Mouse (Mus musculus): ENCODE measurements around the gene Heatr3. TPM values are rescaled to one million over a fixed set of nuclear protein-coding genes. Genes with fewer than 3 reads are reported as not detected.
"Not testable (repeated sequence)": the region's sequence is repeated elsewhere in the genome, so short reads cannot be mapped to it uniquely, and the experiment has no call there.

The Heatr3 gene
- polyA plus RNA-seq, 1 experiment from 2014 or later: 51.0 TPM

DNA sequence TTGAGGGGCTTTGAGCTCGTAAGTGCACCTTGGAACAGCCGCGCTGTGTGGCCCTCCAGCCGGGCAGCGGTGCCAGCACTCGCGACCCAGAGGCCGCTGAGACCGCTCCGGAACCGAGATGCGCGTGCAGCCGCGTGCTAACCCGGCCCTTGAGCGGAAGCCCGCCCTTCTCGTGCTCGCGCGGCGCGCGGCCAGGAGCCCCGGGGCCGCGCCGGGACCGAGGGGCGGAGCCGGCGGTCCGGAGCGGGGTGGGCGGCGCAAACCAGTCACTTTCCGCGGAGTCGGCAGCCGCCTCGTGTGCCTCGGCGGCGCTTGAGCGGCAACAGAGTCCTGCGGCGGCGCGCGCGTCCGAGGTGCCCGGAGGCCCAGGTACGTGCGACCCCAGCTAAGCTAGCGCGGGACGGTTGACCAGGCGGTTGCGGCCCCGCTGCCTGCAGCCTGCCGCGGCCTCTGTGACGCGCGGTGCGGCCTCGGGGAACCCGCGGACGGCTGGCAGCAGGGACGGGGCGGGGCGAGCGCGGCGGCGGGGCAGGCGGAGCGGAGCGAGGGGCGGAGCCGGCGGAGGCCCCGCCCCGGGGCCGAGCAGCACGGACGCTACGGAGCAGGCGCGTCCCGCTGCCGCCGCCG, 61.4 kb downstream of the Heatr3 start, which contains the start of gene Tent4b:
Tent4b (plus strand) TSS at position 269 of the 627 bp plus-strand sequence.
- Histone ChIP-seq H3K36me3 (0 out of 2 replicates have a peak, but pooled peaks cover 4% of the 10 kb centered on the region), H3K9me3 (replicated peaks) (no peaks in the 10 kb centered on the region), H3K4me3 (replicated peaks) (peak within 1 kb of the TSS; percentile 93), H3K4me2 (peak within 1 kb of the TSS; percentile 95), H3K9ac (peak within 1 kb of the TSS; percentile 85), H3K4me1 (peaks cover 43% of the 10 kb centered on the region), H3K27ac (peak within 1 kb of the TSS; percentile 99), H3K27me3 (no peaks in the 10 kb centered on the region)
- peak; percentile 95 for ATAC-seq (replicated peaks; ENCODE audit: low FRiP score)
- WGBS: under 1% methylated on average over 76 of the region's 97 CpGs

DNA sequence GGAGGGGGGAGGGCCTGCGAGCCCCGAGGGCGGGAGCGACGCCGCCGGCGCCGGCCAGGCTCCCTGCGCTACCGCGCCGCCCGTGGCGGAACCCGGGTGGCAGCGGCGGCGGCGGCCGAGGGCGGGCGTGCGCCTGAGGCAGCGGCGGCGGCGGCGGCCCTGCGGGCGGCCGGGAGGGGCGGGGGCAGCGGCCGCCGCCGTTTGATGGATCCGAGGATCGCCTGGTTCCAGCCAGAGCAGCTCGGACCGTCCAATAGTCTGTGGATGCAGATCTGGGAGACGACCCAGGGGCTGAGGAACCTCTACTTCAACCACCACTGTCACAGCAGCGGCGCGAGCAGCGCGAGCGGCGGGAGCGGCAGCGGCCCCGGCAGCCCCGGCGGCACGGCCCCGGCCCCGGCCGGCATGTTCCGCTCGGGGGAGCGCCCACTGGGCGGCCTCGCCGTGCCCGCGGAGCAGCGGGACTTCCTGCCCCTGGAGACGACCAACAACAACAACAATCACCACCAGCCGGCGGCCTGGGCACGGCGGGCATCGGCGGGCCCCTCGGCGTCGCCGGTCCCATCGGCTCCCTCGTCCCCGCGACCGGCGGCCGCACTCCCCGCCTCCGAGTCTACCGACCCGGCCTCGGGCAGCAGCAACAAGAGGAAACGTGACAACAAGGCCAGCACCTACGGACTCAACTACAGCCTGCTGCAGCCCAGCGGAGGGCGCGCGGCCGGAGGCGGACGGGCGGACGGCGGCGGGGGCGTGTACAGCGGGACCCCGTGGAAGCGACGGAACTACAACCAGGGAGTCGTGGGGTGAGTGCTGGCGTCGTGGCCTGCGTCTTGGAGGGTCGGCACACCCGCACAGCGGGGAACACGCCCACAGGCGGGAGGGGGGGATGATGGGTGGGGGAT, 62.3 kb downstream of the Heatr3 start:
- peak overlapping the region; percentile 99 for H3K27ac ChIP-seq
- H3K36me3 ChIP-seq: 0 out of 2 replicates have a peak, but pooled peaks cover 4% of the 10 kb centered on the region
- H3K4me2 ChIP-seq: peak overlapping the region; percentile 95
- peaks cover 47% of the 10 kb centered on the region for H3K4me1 ChIP-seq
- WGBS: under 1% methylated on average over 96 of the region's 117 CpGs
- H3K9me3 ChIP-seq (replicated peaks): no peaks in the 10 kb centered on the region
- peak overlapping the region; percentile 93 for H3K4me3 ChIP-seq (replicated peaks)
- ATAC-seq (replicated peaks; ENCODE audit: low FRiP score): peak; percentile 69
- H3K27me3 ChIP-seq: no peaks in the 10 kb centered on the region
- H3K9ac ChIP-seq: peak overlapping the region; percentile 85

DNA sequence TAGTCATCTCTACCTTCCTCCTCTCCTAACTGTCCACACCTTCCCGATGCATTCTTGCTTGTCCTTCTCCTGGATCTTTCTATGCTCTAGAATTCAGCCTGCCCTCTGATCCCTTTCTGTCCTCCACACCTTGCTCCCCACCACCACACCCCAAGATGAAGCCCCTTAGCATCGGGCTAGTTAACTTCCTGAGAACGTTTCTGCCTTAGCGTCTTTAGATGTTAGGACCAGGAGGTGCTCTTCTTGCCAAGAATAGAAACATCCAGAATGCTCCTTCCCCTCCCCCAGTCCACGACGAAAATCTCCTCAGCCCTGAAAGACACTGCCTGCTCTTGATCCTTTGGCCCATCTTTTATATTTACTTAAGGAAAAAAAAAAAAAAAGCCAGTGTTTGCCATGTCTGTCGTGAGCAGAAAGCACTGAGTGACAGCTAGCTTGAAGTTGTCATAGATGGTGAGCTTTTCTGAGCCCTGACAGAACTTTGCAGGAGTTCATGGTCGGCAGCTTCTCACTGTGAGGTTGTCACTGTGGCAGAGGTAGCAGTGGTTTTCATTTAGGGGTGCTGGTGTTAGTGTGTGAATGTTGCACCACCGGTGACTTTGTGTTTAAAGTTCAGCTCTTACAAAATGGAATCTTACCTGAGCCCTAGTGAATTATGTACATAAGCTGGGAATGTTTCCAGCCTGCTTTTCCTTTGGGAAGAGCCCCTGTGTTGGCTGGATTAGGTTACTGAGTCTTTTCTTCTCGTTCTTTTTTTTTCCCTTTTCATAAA, 63.3 kb downstream of the Heatr3 start:
- no peak for ATAC-seq (replicated peaks; ENCODE audit: low FRiP score)
- Histone ChIP-seq H3K9me3 (replicated peaks) (no peaks in the 10 kb centered on the region), H3K36me3 (peaks cover 5% of the 10 kb centered on the region; the same call in 1 of the 2 replicates), H3K4me1 (peaks cover 47% of the 10 kb centered on the region), H3K4me2 (peak overlapping the region; percentile 95), H3K9ac (peak overlapping the region; percentile 85; the same call in 1 of the 2 replicates), H3K27me3 (no peaks in the 10 kb centered on the region), H3K27ac (0 out of 2 replicates have a peak overlapping the region, but pooled peaks have one; percentile 3), H3K4me3 (replicated peaks) (peak overlapping the region; percentile 93)
- WGBS: 11% methylated on average over 10 of the region's 10 CpGs

DNA sequence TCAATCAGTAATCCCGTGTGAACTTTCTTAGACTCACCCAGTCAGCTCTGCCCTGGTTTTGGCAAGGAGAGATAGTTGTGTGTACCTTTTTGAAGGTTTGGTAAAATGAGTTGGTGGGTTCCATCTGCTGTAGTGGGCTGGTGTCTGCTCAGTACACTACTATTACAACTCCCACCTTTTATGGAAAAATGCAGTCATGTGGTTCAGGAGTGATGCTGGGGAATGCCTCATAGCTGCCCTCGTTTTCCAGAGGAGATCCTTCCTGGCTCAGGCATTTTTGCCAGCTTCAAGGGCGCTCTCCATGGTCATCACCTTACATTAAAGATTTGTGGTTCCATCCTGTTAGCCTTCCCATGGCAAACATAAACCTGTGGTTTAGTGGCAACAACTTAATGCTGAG, 64.0 kb downstream of the Heatr3 start:
- H3K27ac ChIP-seq: no peak overlapping the region
- peak overlapping the region; percentile 95 for H3K4me2 ChIP-seq
- peak overlapping the region; percentile 93; the same call in 1 of the 2 replicates for H3K4me3 ChIP-seq (replicated peaks)
- no peak for ATAC-seq (replicated peaks; ENCODE audit: low FRiP score)
- H3K4me1 ChIP-seq: peaks cover 47% of the 10 kb centered on the region
- H3K9ac ChIP-seq: 0 out of 2 replicates have a peak overlapping the region, but pooled peaks have one; percentile 85
- H3K9me3 ChIP-seq (replicated peaks): no peaks in the 10 kb centered on the region
- H3K27me3 ChIP-seq: no peaks in the 10 kb centered on the region
- H3K36me3 ChIP-seq: peaks cover 9% of the 10 kb centered on the region; the same call in 1 of the 2 replicates
- 39% methylated on average over 3 of the region's 3 CpGs for WGBS

DNA sequence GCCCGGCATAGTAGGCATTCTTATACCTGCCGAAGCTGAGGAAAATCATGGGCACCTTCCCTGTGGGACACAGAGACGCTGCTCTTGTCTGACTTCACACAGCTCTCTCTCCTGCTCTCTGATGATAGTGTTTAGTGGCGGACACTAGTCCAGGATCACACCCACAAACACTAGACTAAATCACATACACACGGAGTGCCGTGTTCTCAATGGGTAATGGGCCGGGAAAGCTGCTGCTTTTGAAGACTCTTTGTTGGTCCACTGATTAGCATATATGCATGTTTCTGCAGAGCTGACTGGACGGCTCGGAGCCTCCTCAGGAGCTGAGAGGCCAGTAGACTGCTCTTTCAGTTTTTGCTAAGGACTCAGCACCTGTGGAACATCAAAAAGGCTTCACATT, 68.4 kb downstream of the Heatr3 start:
- WGBS: 83% methylated on average over 9 of the region's 9 CpGs
- H3K4me1 ChIP-seq: peaks cover 37% of the 10 kb centered on the region
- H3K9ac ChIP-seq: no peak overlapping the region
- no peak overlapping the region for H3K4me3 ChIP-seq (replicated peaks)
- no peaks in the 10 kb centered on the region for H3K27me3 ChIP-seq
- H3K27ac ChIP-seq: no peak overlapping the region
- no peak for ATAC-seq (replicated peaks; ENCODE audit: low FRiP score)
- H3K36me3 ChIP-seq: peaks cover 13% of the 10 kb centered on the region; the same call in 1 of the 2 replicates
- no peak overlapping the region for H3K4me2 ChIP-seq
- no peaks in the 10 kb centered on the region for H3K9me3 ChIP-seq (replicated peaks)

DNA sequence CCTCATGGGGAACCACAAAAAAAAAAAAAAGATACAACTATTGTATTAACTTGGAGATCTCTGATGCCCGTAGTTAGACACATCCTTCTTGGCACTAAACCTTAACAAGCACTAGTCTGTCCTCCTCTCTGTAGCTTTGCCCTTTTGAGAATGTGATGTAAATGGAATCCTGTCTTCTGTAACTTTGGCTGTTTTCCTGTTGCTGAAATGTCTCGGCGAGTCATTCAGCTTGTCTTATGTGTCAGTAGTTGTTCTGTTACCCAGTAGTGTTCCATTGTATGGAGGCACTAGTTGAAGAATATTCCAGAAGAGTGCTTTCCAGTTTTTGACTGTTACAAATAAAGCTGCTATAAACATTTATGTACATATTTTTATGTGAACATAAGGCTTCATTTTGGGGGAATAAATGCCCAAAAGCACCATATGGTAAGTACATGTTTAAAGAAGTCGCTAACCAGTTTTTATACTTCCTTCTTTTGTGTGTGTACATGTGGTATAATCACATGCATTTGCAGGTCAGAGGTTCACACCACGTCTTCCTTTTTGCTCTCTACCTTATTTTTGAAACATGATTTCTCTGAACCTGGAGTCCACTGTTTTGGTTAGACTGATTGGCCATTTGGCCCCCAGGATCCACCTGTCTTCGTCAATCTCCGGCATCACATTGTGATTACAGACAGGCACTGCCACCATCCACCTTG, 69.6 kb downstream of the Heatr3 start:
- Histone ChIP-seq H3K4me2 (no peak overlapping the region), H3K27ac (no peak overlapping the region), H3K9me3 (replicated peaks) (no peaks in the 10 kb centered on the region), H3K9ac (no peak overlapping the region), H3K4me3 (replicated peaks) (no peak overlapping the region), H3K27me3 (no peaks in the 10 kb centered on the region), H3K36me3 (peaks cover 12% of the 10 kb centered on the region; the same call in 1 of the 2 replicates), H3K4me1 (peaks cover 25% of the 10 kb centered on the region)
- ATAC-seq (replicated peaks; ENCODE audit: low FRiP score): no peak
- WGBS: 86% methylated on average over 7 of the region's 7 CpGs

DNA sequence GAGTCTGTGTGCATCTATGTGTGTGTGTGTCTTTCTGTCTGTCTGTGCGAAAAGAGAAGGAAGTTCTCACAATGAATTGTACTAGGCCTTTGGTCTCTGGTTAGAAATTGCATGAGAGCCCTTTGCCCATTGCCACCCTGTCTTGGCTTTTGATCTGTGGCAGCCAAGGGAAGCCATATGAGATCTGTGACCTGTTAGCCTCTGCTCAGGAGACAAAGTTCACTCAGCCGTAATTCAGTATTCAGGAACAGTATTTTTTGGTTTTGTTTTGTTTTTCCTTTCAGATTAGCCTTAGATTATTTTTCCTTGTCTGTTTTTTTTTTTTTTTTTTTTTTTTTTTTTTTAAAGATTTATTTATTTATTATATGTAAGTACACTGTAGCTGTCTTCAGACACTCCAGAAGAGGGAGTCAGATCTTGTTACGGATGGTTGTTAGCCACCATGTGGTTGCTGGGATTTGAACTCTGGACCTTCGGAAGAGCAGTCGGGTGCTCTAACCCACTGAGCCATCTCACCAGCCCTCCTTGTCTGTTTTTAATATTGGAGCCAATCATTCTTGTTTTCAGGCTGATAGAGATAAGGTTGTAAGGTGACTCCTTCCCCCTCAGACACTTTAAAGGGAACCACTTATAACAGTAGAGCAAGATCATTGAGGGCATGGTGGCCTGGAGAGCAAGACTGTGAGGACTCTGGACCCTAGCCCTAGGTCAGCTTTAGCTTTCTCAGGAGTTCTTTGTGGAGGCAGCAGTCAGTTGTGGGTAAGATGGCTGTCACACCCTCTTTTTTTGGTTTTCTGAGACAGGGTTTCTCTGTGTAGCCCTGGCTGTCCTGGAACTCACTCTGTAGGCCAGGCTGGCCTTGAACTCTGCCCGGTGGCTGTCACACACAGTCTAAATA, 72.5 kb downstream of the Heatr3 start:
- H3K36me3 ChIP-seq; H3K4me2 ChIP-seq; ATAC-seq (replicated peaks; ENCODE audit: low FRiP score); H3K27me3 ChIP-seq; H3K9ac ChIP-seq; H3K4me3 ChIP-seq (replicated peaks); H3K9me3 ChIP-seq (replicated peaks); H3K4me1 ChIP-seq: not testable (repeated sequence)
- WGBS: 76% methylated on average over 5 of the region's 6 CpGs
- H3K27ac ChIP-seq: 0 out of 2 replicates have a peak overlapping the region, but pooled peaks have one; percentile 54

DNA sequence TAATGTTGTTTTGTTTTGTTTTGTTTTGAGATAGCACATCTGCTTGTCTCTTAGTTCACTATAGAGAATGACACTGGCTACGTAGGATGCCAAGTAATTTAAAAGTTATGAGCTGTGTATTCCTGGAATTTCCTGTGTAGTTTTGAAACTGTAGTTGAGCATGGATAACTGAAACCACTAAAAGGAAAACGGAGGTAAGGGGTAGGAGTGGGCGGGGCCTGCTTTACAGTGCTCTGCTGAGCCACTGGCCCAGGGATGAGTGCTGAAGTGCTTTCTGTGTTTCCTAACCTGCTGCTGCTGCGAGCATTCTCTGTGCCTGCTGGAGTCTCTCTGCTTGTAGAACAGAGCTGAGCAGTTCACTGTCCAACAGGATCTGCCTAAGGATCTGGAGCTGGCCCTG, 83.7 kb downstream of the Heatr3 start:
- H3K4me1 ChIP-seq: peaks cover 14% of the 10 kb centered on the region
- H3K4me2 ChIP-seq: no peak overlapping the region
- WGBS: 47% methylated on average over 4 of the region's 4 CpGs
- H3K36me3 ChIP-seq: no peaks in the 10 kb centered on the region
- no peaks in the 10 kb centered on the region for H3K27me3 ChIP-seq
- H3K4me3 ChIP-seq (replicated peaks): no peak overlapping the region
- ATAC-seq (replicated peaks; ENCODE audit: low FRiP score): no peak
- no peaks in the 10 kb centered on the region for H3K9me3 ChIP-seq (replicated peaks)
- H3K9ac ChIP-seq: no peak overlapping the region
- H3K27ac ChIP-seq: no peak overlapping the region
